Mouse (Mus musculus) bone marrow macrophage, adult 2 months (primary cell): Measurements from ENCODE around the gene Dapk3.
A peak's percentile ranks its signal among the peaks of the same experiment; 100 is the strongest.

Experiments used
- CTCF ChIP-seq: IDR thresholded peaks from 2 replicates; pipeline ENCODE4 v1.5.1; 2012; ENCODE audit warnings: low read depth, mild to moderate bottlenecking, low read length, moderate library complexity
- POLR2A ChIP-seq: IDR thresholded peaks from 2 replicates; pipeline ENCODE4 v1.6.1; 2012; ENCODE audit warnings: mild to moderate bottlenecking, low read depth, low read length, borderline replicate concordance

DNA sequence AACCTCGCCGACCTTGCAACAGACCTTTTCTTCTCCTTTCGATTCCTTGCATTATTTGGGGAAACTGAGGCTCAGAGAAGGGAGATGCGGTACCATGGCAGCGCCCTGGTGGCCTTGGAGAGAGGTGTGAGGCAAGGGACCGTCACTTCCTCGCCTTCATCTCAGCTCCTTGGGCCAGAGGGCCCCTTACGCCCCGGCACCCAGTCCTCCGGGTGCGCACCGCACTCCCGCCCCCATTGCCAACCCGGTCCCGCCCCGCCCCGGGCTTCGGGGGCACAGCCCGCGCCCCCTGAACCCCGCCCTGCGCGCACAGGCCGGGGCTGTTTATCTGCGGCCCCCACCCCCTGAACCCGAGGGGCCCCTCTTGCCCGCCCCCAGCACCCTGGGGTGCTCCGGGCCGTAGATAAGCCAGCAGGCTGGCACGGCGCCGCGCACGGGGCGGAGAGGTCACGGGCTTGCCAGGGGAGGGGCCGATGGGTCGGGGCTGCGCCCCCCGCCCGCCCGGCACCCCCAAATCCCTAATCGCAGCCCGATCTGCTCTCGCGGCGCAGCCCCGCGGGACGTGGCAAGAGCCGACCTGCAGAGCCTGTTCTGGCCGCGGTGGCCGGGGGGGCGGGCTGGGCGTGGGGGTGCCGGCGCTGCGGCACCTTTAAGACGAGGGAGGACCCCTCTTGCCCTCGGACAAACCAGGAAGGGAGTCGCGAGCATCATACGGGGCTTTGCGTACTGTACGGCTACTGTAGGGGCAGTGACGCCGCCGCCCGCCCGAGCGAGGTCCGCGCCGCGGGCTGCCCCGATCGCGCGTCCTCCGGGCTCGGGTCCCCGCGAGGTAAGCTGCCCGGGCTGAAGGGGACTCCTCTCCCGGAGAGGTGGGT, 46.7 kb upstream of the Dapk3 start:
- no peak for TF ChIP-seq CTCF
- 0 out of 2 replicates have a peak, but pooled peaks have one; percentile 48 for TF ChIP-seq POLR2A
